17 mouse cellular contexts compared by ENCODE assay signal in the genomic region with DNA sequence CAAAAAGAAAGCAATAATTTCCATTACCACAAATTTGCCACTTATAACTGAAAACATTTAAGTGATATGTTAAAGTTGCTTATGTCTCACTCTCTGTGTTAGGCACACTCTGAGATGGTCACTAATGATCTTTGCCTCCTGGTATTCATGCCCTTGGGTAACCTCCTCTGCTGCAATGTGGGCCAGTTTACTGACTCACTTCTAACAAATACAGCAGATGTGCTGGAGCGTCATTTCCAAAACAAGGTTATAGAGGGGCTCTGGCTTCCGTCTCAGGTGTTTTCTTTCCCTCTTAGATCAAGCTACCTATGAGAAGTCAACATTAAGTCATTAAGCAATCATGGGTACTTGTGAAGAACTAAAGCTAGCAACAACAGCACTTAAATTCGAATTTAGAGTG. TPM values are rescaled to one million over a fixed set of nuclear protein-coding genes. Genes with fewer than 3 reads are reported as not detected.
"Had no signal": no experiment of that assay in that cellular context is flagged by ENCODE, and none has a peak within 500 bp of the region (broad histone marks: within the 10 kb centered on the region; RNA-seq: fewer than 3 reads in every experiment).

No protein-coding gene starts in this region.

- H3K36me3 ChIP-seq: limb, embryonic 12.5 days; liver, embryonic 13.5 days; midbrain, embryonic 15.5 days; neural tube, embryonic 12.5 days had no signal

- H3K27me3 ChIP-seq: limb, embryonic 12.5 days; liver, embryonic 13.5 days; midbrain, embryonic 15.5 days; neural tube, embryonic 12.5 days had no signal

- H3K4me1 ChIP-seq: limb, embryonic 12.5 days; liver, embryonic 13.5 days; megakaryocyte, embryonic 14.5 days; midbrain, embryonic 15.5 days; neural tube, embryonic 12.5 days had no signal

- ATAC-seq: midbrain, embryonic 15.5 days had no signal

- H3K9ac ChIP-seq: limb, embryonic 12.5 days; liver, embryonic 13.5 days; midbrain, embryonic 15.5 days; neural tube, embryonic 12.5 days had no signal

- H3K4me3 ChIP-seq: limb, embryonic 12.5 days; liver, embryonic 13.5 days; megakaryocyte, embryonic 14.5 days; midbrain, embryonic 15.5 days; neural tube, embryonic 12.5 days had no signal

- H3K27ac ChIP-seq: limb, embryonic 12.5 days; liver, embryonic 13.5 days; macrophage; midbrain, embryonic 15.5 days; neural tube, embryonic 12.5 days had no signal

- DNase-seq: kidney, postnatal 25 days; liver, embryonic 13.5 days; lung, adult 2 months; lung, postnatal 10 days; retina, postnatal 1 day; right cerebral cortex, postnatal 4 days; spleen, adult 18-20 months; thymus, adult 18-20 months; thymus, postnatal 14 days had no signal

- H3K4me2 ChIP-seq: limb, embryonic 12.5 days; liver, embryonic 13.5 days; midbrain, embryonic 11.5 days; midbrain, embryonic 15.5 days; neural tube, embryonic 12.5 days had no signal

- H3K9me3 ChIP-seq: limb, embryonic 12.5 days; liver, embryonic 13.5 days; midbrain, embryonic 15.5 days; neural tube, embryonic 12.5 days had no signal

RNA-seq across cellular contexts. Expression of a gene that starts 30.1 kb away (rescaled TPM):
- total RNA-seq: monocyte, adult 5-6 weeks; neutrophil, adult 5-6 weeks had no signal
- polyA plus RNA-seq: macrophage had no signal
